Mouse (Mus musculus) kidney, postnatal 14 days (tissue): ENCODE results near the gene Fbxo3.
A peak's percentile ranks its signal among the peaks of the same experiment; 100 is the strongest.
"Not testable (repeated sequence)": the region's sequence is repeated elsewhere in the genome, so short reads cannot be mapped to it uniquely, and the experiment has no call there.

Experiments
- DNase-seq: peaks from one replicate; pipeline ENCODE4 v3.0.0; 2022; ENCODE audit warnings: mixed read lengths

Fbxo3 gene

GRCm38 (mm10) chr2:104027458-104028138 lies at the start of gene Fbxo3:
Fbxo3 (plus strand) TSS chr2:104027721.
- DNase-seq: peak; percentile 94

DNA sequence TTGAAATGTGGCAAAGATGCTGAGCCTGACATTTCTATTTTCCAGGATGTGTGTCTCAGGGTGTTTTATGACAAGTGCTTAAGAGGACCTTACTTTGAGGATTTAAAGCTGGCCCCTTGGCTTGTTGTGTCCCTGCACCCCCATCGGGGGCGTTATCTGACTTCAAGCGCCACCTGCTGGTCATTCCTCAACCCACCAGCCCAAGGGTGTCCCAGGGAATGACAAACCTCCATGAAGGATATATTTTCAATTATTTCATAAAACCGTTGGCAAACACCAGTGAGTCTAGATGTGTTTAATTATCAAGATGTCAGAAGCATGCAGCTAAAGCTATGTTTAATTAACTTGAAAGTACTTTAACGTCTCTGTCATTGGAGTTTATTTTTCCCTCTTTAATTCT lies 45.3 kb upstream of the Fbxo3 start:
- peak; percentile 80 for DNase-seq

GRCm38 (mm10) chr2:103983146-103983545 lies 44.4 kb upstream of the Fbxo3 start:
- DNase-seq: no peak

GRCm38 (mm10) chr2:103987595-103987994 lies 39.9 kb upstream of the Fbxo3 start:
- DNase-seq: not testable (repeated sequence)

DNA sequence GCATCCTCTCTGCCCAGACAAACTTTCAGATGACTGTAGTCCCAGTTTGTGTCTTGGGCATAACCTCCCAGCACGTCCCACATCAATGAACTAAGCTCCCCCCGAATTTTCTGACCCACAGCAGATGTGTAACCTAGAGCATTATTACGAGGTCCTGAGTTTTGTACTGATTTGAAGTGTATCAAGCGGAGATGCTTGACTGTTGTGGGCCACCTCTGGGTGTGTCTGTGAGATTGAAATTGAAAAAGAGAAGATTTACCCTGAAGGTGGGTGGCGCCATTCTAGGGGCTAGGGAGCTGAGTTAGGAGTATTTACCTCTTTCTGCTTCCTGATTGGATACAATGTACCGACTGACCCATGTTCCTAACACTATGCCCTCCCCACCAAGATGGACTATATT lies 37.8 kb upstream of the Fbxo3 start:
- no peak for DNase-seq

GRCm38 (mm10) chr2:103991303-103991702 lies 36.2 kb upstream of the Fbxo3 start:
- no peak for DNase-seq

GRCm38 (mm10) chr2:103992162-103992561 lies 35.4 kb upstream of the Fbxo3 start:
- no peak for DNase-seq

DNA sequence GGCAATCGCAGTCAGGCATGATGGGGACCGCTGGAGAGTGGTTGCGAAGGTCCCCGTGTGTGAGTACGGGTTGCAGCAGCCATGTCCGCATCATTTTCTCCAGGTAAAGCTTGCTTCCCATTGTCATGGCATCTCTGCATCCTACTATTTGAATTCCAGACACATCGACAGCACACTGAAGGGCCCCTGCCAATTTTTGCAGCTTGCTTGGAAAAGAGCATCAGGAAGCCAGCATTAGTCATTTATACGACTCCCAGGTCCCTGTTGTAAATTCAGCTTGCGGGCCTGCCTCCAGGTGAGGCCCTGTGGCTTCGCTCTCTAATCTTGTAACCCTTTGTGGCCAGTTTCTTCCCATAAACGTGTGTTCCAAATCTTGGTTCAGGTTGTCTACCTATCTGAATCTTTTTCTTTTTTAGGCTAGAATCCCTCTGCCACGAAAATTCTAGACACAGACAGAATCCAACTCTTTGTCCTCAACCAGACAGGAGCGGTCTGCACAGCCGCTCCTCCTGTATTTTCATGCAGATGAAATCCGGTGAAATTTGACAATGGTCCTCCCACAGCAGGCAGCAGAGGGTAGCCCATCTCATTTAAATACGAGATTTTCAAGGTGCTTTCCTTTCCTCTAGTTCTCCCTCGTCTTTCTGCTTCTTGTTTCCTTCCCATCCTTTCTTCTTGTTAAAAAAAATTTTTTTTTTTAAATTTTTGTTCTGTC lies 34.7 kb upstream of the Fbxo3 start:
- DNase-seq: no peak

DNA sequence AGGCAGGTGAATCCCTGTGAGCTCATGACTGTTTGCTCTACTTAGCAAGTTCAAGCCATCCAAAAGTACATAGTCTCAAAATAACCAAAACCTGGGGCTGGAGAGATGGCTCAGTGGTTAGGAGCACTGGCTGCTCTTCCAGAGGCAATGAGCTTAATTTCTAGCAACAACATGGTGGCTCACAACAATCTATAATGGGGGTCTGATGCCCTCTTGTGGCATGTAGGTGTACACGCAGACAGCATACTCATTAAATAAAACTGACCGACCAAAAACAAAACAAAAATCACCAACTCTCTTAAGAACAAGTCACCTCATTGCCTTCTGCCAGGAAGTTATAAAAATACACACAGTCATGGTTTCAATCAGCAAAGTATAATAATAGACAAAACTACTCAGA lies 26.4 kb upstream of the Fbxo3 start:
- DNase-seq: peak; percentile 14

- no peak for DNase-seq
These were observed 25.7 kb upstream of the Fbxo3 start for GRCm38 (mm10) chr2:104001861-104002260.

DNA sequence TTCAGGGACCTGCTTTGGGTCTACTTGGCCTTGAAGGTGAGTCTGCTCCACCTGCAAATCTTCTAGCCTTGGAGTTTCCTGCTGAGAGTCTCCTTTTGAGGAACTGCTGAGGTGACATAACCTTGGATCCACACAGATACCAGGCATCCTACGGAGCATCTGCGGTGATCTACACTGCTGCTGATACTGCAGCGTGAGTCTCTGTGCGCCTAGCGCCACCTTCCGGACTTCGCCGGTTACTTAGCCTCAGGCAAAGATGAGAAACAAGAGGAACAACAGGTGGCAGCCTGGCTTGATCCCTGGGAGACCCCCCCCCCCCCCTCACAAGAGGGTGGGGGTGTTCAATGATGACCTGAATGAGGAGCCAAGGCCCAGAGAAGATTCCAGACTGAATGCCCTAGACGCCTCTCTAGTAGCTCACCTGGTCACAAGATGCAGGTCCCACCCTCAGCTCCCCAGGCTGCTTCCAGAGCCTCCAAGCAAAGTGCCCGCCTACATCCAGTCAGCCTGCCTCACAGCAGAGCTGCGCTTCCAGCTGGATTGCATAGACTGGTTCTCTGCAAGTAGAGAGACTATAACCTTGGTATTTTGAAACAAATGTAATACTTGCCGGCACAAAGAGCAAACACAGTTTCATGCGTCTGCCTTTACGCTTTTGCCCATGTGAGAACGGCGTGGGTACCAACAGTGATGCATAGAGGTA lies 24.7 kb upstream of the Fbxo3 start:
- DNase-seq: peak; percentile 40

GRCm38 (mm10) chr2:104007793-104008519 lies 19.6 kb upstream of the Fbxo3 start:
- no peak for DNase-seq

- not testable (repeated sequence) for DNase-seq
These were observed 18.7 kb upstream of the Fbxo3 start for GRCm38 (mm10) chr2:104008853-104009252.

GRCm38 (mm10) chr2:104023096-104023495 lies 4.4 kb upstream of the Fbxo3 start:
- DNase-seq: no peak

DNA sequence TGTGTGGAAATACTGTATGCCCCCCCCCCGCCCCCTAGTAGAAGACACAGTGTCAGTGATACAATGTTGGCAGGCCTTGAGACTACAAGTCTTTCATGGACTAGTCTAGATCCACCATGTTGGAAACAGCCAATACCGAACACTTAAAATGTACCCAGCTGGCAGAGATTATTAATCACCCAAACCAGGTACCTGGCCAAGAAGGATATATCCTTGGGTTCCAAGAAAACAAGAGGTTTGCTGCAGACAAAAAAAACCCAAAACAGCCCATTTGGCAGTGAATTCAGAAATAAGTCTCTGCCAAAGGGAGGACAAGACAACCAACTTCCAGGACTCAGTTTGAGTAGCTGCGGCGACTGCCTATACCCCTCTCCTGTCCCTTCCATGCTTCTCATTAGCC lies 2.9 kb upstream of the Fbxo3 start:
- DNase-seq: no peak

- no peak for DNase-seq
These were observed 710 bp downstream of the Fbxo3 start, which contains the start of gene 4931422A03Rik for GRCm38 (mm10) chr2:104028139-104028723. 4931422A03Rik (minus strand) TSS chr2:104028361.

DNA sequence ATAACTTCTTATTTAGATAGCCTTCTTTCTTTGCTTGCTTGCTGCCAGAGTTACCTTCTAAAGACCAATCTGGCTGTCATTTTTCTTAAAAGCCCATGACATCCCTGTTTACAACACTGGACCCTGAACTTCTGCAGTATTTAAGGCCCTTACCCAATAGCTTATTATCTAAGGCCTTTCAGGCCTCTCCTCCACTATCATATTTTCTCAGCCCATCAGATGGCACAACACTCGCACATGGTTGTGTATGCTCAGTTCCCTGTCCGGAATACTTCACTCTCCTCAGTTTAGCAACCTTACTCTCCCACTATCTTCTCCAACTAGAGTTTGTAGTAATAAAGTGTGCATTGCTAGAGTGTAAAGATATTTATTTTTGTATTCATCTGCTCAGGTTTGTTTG lies 1.6 kb downstream of the Fbxo3 start:
- no peak for DNase-seq

- DNase-seq: no peak
These were observed 2.9 kb downstream of the Fbxo3 start for GRCm38 (mm10) chr2:104030381-104030780.

GRCm38 (mm10) chr2:104032056-104032455 lies 4.5 kb downstream of the Fbxo3 start:
- DNase-seq: no peak

DNA sequence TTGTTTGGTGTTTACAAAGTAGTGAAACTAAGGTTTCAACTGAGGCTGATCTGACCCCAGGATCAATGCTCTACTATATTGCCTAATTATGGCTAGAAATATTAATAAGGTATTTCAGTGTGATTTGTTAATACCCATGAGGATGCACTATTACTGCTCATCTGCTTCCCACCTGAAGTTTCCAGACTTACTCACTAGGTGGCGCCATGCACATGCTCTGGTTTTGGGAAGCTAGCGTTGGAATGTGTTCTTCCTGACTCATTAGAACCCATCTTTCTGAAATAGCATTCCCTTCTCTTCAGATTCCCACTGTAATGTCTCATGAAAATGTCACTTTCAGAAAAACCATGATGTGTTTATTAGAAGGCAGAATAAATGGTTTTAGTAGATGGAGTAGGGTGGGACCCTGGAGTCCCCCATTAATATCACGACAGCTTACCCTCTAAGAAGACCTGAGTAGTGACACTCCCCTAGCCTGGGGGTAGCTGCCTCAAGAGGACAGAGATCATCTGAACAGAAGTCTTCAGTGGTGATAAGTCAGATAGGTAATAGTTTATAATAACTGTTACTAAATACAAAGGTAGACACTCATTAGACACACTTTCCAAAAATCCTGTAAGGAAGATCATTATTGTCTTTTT lies 7.4 kb downstream of the Fbxo3 start:
- peak; percentile 69 for DNase-seq

DNA sequence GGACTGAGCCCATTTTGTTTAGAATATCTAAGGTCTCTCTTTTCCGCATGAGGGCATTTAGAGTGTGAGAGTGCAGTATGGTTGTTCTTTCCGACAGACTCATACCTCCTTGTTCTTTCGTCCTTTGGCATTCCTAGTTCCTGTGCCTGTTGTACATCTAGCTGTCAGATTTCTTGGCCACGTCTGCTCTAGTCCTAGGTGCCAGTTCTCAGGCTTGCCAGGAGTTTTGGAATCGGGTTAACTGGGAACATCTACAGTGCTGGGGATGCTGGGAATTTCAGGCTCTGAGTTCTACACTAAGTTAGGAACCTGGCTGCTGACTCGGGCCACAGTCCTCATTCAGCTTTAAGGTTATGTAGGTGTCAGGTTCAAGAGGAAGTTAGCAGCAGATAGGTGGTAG lies 8.1 kb downstream of the Fbxo3 start:
- DNase-seq: no peak

DNA sequence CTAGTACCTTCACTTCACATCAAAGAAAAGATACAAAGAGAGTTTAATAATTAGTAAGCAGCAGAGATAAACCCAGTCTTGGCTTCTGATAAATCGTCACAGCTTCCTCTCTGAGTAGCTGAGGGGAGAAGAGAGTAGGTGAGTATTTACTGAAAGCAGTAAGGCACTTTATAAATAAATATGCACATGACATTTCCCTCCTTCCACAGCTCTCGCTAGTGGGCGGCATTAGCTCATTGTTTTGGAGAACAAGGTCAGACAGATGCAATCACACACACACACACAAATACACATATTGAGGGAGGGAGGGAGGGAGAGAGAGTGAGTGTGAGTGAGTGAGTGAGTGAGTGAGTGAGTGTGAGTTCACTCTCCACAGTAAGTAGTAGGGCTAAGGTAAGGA lies 8.8 kb downstream of the Fbxo3 start:
- DNase-seq: no peak
